Mouse (Mus musculus) spleen, embryonic (tissue): Measurements from ENCODE around the gene Btbd9.

Experiments used
- CTCF ChIA-PET: fragments of 350-600 bp; sonication (Branson Sonifier 250); formaldehyde crosslinking; loops from one replicate; lab custom pipeline; 2022; lab: Charles Lee

Gene Btbd9

GRCm38 (mm10) chr17:30259938-30260337 lies 316.4 kb downstream of the Btbd9 start:
- CTCF ChIA-PET: no interaction called here

DNA sequence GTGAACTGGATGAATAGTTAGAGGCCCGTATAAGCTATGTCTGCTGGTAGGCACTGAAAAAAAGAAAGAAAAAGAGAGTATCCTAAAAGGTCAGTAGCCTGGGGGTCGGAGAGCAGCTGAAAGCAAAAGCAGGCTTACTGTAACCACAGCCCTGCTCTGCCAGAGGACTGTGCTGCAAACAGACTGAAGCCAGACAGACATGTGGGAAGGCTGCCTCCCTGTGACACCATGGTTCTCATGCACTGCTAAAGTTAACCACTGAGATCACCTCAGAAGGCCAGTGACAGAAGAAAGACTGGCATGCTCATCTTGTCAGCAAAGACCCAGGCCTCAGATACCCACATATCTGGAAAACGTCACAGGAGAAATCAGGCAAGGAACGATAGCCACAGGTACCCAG lies 317.8 kb downstream of the Btbd9 start:
- CTCF ChIA-PET: no interaction called here

DNA sequence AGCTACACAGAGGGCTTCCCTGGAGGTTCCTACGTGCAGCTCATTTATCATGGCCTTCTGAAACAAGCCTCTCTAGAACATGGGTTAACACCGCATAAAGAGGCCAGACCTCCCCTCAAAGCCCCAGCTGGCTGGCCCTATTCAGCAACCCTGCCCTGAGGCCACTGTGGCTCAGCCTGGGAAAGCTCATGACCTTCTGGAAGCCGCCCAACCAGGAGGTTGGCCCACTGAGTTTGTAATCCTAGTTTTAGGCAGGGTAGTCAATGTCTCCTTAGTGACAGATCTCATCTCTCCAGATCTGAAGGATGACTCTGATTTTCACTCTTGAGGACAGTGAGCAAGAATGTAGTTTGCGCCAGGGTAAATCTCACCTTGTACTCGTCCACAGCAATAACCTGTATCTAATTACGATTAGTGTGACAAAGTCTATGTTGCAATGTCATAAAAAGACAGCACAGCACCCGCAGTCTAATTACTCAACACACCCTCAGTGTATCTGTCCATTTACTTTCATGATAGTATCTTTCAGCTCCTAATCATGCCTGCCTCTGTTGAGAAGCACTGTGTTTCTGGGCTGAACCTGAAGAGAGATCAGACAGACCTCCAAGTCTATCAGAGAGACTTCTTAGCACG lies 320.2 kb downstream of the Btbd9 start:
- CTCF ChIA-PET: no interaction called here

DNA sequence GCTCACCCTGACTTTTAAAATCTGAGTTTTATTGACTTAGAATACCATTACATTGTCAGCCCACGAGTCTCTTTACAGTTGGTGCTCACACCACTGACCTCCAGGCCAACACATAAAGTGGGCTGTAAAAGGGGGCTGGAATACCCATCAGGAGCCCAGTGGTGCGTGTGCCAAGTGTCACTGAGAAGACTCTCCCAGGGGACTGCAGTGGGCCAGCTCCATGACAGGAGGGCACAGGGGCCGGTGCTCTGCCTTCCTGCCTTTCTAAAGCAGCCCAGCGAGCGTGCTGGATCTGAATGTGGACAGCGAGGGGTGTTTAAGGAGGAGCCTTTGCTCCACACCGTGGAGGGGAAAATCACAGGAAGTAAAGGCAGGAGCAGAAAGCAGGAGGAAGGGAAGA lies 322.4 kb downstream of the Btbd9 start:
- CTCF ChIA-PET: no interaction called here

DNA sequence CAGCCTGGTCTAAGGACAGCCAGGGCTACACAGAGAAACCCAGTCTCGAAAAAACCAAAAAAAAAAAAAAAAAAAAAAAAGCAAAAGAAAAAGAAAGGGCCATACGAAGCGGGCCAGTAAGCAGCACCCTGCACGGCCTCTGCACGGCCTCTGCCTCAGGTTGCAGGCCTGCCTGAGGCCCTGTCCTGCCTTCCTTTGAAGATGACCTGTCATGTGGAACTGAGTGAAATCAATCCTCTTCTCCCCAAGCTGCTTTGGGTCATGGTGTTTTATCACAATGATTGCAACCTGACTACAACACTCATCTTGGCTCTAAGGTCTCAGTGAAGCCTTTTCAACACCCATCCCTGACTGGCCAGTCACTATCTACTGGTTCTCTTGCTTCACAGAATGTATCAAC lies 323.3 kb downstream of the Btbd9 start:
- CTCF ChIA-PET: no interaction called here

- CTCF ChIA-PET: no interaction called here
Measured at GRCm38 (mm10) chr17:30245308-30245706, 331.0 kb downstream of the Btbd9 start.

- CTCF ChIA-PET: no interaction called here
Measured at GRCm38 (mm10) chr17:30244651-30245307, 331.5 kb downstream of the Btbd9 start.

- CTCF ChIA-PET: no interaction called here
Measured at GRCm38 (mm10) chr17:30243540-30243939, 332.7 kb downstream of the Btbd9 start.

DNA sequence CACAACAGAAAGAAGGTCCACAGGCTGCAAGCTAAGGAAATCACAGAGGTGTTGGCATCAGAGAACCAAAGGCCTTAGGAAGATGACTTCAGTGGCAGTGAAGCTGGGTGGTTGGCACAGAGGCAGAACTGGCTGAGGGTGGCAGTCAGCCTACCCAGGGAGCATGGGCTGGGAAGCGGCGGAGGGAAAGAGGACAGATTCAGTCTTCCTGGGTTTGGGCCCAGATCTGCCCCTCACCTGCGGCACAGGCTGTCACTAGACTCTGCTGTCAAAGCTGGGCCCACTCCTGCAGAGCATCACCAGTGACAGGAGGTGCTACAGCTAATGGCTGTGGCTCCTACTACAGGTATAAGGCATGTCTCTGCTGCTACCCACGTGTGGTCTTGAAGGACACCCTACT lies 333.6 kb downstream of the Btbd9 start:
- CTCF ChIA-PET: no interaction called here

DNA sequence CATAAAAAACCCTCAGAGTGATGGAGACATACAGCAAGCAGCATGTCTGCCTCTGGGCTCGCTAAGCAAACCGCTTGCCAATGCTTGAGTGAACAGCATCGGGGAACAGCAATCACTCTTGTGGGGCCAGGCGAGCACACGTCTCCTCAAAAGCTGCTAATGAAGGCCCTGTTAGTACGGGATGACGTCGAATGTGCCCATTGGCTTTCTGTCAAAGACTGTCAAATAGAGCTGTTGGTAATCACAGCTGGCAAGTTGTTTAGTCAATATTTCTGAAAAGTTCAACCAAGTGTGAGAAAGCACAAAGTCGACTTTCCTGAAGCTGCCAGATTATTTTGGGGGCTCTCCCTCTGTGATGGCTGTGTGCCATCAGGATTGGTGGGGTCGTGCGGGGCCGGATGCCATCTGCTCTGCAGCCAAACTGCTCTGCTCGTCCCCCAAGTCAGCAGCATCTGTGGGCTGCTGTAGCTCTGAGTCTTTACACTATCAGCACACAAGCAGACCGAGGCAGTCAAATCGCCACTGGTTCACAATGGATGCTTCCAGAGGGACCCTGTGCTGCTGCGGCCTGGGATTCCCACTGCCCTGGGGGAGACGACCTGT lies 334.5 kb downstream of the Btbd9 start:
- CTCF ChIA-PET: no interaction called here

DNA sequence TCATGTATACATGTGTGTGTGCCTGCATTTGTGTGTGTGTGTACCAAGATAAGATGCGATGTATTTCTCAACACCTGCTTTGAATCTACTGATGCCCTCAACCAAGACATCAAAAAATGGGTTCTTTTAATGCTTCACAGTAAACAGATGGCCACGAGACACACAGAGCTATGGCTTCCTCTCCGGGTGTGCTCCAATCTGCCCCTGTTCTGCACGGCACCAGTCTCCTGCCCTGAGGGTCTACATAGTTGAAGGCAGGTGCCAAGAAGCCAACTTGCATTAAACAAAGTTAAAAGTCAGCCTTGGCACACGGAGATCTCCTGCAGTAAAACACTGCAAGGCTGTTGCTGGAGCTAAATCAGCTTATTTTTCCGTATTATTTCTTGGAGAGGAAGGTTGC lies 335.2 kb downstream of the Btbd9 start:
- CTCF ChIA-PET: no interaction called here

- CTCF ChIA-PET: no interaction called here
Measured at GRCm38 (mm10) chr17:30240659-30241058, 335.6 kb downstream of the Btbd9 start.

DNA sequence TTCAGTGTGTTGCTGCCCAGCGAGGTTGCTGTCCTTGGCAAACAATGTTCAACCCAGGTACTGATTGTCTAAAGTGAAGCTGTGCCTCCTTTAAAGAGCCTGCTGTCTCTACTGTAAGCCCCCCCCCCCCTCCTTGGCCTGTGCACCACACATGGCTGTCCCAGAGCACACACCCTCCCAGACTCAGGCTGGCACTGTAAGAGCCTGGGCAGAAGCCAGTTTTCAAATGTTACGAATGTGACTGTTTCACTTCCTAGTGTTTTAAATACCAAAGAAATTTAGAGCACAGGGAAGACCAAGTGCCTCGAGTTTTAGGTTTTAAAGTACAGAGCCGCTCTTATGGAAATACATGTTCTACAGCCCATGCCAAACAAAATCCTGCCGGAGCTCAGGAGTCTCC lies 336.8 kb downstream of the Btbd9 start:
- CTCF ChIA-PET: no interaction called here

DNA sequence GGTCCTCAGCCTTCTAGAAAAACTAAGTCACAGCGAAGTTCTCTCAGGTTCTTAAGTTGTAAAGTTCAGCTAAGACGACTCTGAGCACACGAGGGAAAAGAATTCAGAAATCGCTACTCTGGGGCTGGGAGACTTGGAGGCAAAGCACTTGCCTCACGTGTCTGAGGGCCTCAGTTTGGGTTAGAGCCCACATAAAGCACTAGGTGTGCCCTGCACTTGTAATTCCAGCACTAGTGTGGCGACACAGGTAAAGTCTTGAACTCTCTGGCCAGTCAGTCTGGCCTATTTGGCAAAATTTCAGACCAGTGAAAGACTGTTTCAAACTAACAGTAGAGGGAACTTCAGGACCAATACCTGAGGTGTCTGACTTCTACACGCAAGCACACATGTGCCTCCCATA lies 338.7 kb downstream of the Btbd9 start:
- CTCF ChIA-PET: no interaction called here

GRCm38 (mm10) chr17:30236611-30237010 lies 339.7 kb downstream of the Btbd9 start:
- CTCF ChIA-PET: no interaction called here

- CTCF ChIA-PET: interaction anchor here (0.6 kb wide), 1 partner anchor 9 kb away, joined by 3 read pairs; no protein-coding TSS in a partner anchor
Measured at GRCm38 (mm10) chr17:30235380-30235779, 340.9 kb downstream of the Btbd9 start.

GRCm38 (mm10) chr17:30232698-30233097 lies 343.6 kb downstream of the Btbd9 start:
- CTCF ChIA-PET: no interaction called here

GRCm38 (mm10) chr17:30231483-30231882 lies 344.8 kb downstream of the Btbd9 start:
- CTCF ChIA-PET: interaction anchor here (0.6 kb wide), 1 partner anchor 176 kb away, joined by 3 read pairs; no protein-coding TSS in a partner anchor

DNA sequence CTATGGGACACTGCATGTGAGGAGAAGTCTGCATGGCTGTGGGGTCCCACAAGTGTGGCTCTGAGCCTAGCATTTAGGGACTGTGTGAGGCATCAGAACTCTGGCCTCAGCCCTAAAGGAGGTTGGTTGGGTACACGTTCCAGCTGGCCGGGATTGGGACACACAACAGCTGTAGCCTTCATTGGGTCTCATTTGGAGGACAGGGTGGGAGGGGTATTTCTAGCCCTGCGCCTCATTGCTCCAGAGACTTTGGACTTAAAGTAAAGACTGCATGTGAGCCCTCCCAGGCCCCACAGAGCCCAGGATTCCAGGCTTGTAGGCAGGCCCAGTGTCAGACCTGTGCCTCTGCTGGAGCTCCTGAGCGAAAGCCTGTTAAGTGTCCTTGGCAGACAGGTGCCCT lies 345.9 kb downstream of the Btbd9 start:
- CTCF ChIA-PET: no interaction called here

GRCm38 (mm10) chr17:30228439-30229215 lies 347.7 kb downstream of the Btbd9 start:
- CTCF ChIA-PET: no interaction called here

GRCm38 (mm10) chr17:30225030-30225740 lies 351.1 kb downstream of the Btbd9 start:
- CTCF ChIA-PET: no interaction called here

- CTCF ChIA-PET: no interaction called here
Measured at GRCm38 (mm10) chr17:30222837-30223236, 353.5 kb downstream of the Btbd9 start.
